20 mouse cellular contexts compared by ENCODE assay signal in the genomic region with DNA sequence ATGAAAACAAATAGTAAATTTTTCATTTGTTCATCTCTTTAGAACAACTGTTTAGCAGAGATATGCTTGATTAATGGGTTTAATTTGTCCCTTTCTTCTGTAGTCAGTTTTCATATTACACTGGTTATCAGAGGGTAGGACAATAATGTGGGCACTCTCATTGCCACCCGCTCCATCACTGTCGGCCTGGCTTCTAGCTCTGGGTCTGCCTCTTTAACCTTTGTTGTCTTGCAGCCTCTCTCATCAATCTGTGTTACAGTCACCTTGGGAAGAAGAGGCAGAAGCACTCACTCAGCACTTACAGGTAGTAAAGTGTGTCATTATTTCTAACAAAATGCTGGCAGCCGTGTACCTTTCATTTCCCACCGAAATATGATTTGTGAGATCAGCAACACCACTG.
"Had no signal": no experiment of that assay in that cellular context is flagged by ENCODE, and none has a peak within 500 bp of the region (broad histone marks: within the 10 kb centered on the region; RNA-seq: fewer than 3 reads in every experiment).

No protein-coding gene starts in this region.

- H3K27ac ChIP-seq: kidney, postnatal 0 days; layer of hippocampus, adult 2 months; left cerebral cortex, adult 2 months; liver, embryonic 13.5 days; midbrain, embryonic 12.5 days; neural tube, embryonic 12.5 days; stomach, postnatal 0 days had no signal

- ATAC-seq: midbrain, embryonic 16.5 days had no signal

- DNase-seq: kidney, adult 2 months; kidney, postnatal 25 days; layer of hippocampus, adult 9-11 months; liver, embryonic 13.5 days; lung, adult 2 months; lung, postnatal 14 days; lung, postnatal 4 days; right cerebral cortex, adult 18-20 months; right cerebral cortex, postnatal 14 days; right cerebral cortex, postnatal 4 days; thymus, adult 2 months; thymus, postnatal 14 days; thymus, postnatal 4 days had no signal

- H3K4me3 ChIP-seq: layer of hippocampus, adult 2 months; left cerebral cortex, adult 2 months; liver, embryonic 13.5 days; midbrain, embryonic 12.5 days; neural tube, embryonic 12.5 days had no signal

- H3K4me1 ChIP-seq: liver, embryonic 13.5 days; midbrain, embryonic 12.5 days; neural tube, embryonic 12.5 days had no signal

- H3K4me2 ChIP-seq: liver, embryonic 13.5 days; midbrain, embryonic 12.5 days; neural tube, embryonic 12.5 days had no signal

- H3K9me3 ChIP-seq: liver, embryonic 13.5 days; midbrain, embryonic 12.5 days; neural tube, embryonic 12.5 days had no signal

- H3K9ac ChIP-seq: liver, embryonic 13.5 days; midbrain, embryonic 12.5 days; neural tube, embryonic 12.5 days had no signal

- H3K27me3 ChIP-seq: liver, embryonic 13.5 days; midbrain, embryonic 12.5 days; neural tube, embryonic 12.5 days had no signal

- H3K36me3 ChIP-seq: liver, embryonic 13.5 days; midbrain, embryonic 12.5 days; neural tube, embryonic 12.5 days had no signal
